Mouse (Mus musculus) forebrain, embryonic 14.5 days (tissue): ENCODE results near the gene Gabrb3. TPM values are rescaled to one million over a fixed set of nuclear protein-coding genes. Genes with fewer than 3 reads are reported as not detected.
A peak's percentile ranks its signal among the peaks of the same experiment; 100 is the strongest.

ENCODE experiments used
- ATAC-seq: fragments of 200-750 bp; cut with Nextera tagmentation; 2 replicates; pipeline ENCODE4 v1.8.0; 2017; ENCODE audit warnings: mild to moderate bottlenecking, moderate library complexity
- DNase-seq: peaks from one replicate; pipeline ENCODE4 v3.0.0-alpha.2; 2015; ENCODE audit warnings: low spot score
- H3K27ac ChIP-seq: fragments of 300-500 bp; sonication (generic); 2 replicates; pipeline ENCODE4 v1.5.1; 2014; ENCODE audit warnings: low read depth, mild to moderate bottlenecking, control low read depth, low read length, moderate library complexity
- H3K27me3 ChIP-seq: fragments of 300-500 bp; sonication (generic); replicated peaks from 2 replicates; pipeline ENCODE4 v1.6.1; 2014; ENCODE audit warnings: low read length, control low read depth, mixed read lengths; ENCODE audit not compliant: control insufficient read depth, insufficient read depth
- H3K36me3 ChIP-seq: fragments of 300-500 bp; sonication (generic); 2 replicates; pipeline ENCODE4 v1.6.1; 2014; ENCODE audit warnings: low read length, control low read depth; ENCODE audit not compliant: control insufficient read depth, insufficient read depth
- H3K4me1 ChIP-seq: fragments of 300-500 bp; sonication (generic); 2 replicates; pipeline ENCODE4 v1.6.1; 2014; ENCODE audit warnings: antibody characterized with exemption, low read length, control low read depth; ENCODE audit not compliant: control insufficient read depth, insufficient read depth
- H3K4me2 ChIP-seq: fragments of 300-500 bp; sonication (generic); 2 replicates; pipeline ENCODE4 v1.6.1; 2014; ENCODE audit warnings: mild to moderate bottlenecking, control low read depth, low read length
- H3K4me3 ChIP-seq: fragments of 300-500 bp; sonication (generic); 2 replicates; pipeline ENCODE4 v1.5.1; 2014; ENCODE audit warnings: low read depth, low read length, control low read depth
- H3K9ac ChIP-seq: fragments of 300-500 bp; sonication (generic); 2 replicates; pipeline ENCODE4 v1.6.1; 2014; ENCODE audit warnings: mild to moderate bottlenecking, low read length, control low read depth, moderate library complexity
- H3K9me3 ChIP-seq: fragments of 300-500 bp; sonication (generic); replicated peaks from 2 replicates; pipeline ENCODE4 v1.6.1; 2016; ENCODE audit warnings: low read length, control low read depth, mixed read lengths; ENCODE audit not compliant: control insufficient read depth
- WGBS: fragments of 180-500 bp; shearing (Covaris S2); extraction: QIAGEN DNeasy Blood & Tissue Kit; methylation state at CpG from one replicate; pipeline ENCODE4 v1.1.7; 2014; 5-methylcytosine and 5-hydroxymethylcytosine counted together
- microRNA-seq: library from miRNA; unstranded; fragments of <30 nt; microRNA quantifications from one replicate; pipeline ENCODE4, GENCODE M21; 2016
- polyA plus RNA-seq: library from polyadenylated mRNA; unstranded; fragments of >200 nt; fragmentation: Nextera tagmentation; extraction: Ambion mirVana; gene quantifications from 2 replicates; pipeline ENCODE4 v1.2.1, GENCODE M21; 2014

Gabrb3 gene
- polyA plus RNA-seq, 1 experiment from 2014 or later: 32.7 TPM

- no peak overlapping the region for H3K27ac ChIP-seq
- 28% methylated on average over 1 of the region's 1 CpGs for WGBS
- H3K4me1 ChIP-seq: no peaks in the 10 kb centered on the region
- ATAC-seq (peak; percentile 62), DNase-seq (peak; percentile 23)
- no peak overlapping the region for H3K9ac ChIP-seq
- no peak overlapping the region for H3K4me2 ChIP-seq
- H3K9me3 ChIP-seq: no peaks in the 10 kb centered on the region
- H3K36me3 ChIP-seq: no peaks in the 10 kb centered on the region
- H3K4me3 ChIP-seq: no peak overlapping the region
- no peaks in the 10 kb centered on the region for H3K27me3 ChIP-seq
These were observed 422.9 kb downstream of the Gabrb3 start for GRCm38 (mm10) chr7:57842383-57842896.

DNA sequence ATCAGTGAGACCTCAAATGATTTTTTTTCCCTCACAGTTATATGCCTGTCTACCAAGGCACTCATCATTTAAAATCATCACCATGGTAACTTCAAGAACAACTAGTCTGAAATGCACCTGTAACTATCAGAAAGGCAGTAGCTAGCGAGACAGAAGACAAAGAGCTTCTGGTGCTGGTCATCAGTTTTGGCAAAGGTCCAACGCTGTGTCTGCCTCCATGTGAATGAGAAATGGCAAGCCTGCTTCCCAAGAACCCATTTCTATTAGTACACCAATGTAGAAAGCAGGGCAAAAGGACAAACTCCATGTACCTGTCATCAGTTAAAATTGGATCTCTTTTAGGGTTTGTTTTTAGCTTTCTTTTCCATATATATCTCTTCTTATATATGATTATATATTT is 448.5 kb downstream of the Gabrb3 start:
- DNase-seq (peak; percentile 43), ATAC-seq (no peak)
- 43% methylated on average over 2 of the region's 2 CpGs for WGBS
- Histone ChIP-seq H3K27ac (no peak overlapping the region), H3K9me3 (no peaks in the 10 kb centered on the region), H3K4me1 (no peaks in the 10 kb centered on the region), H3K27me3 (no peaks in the 10 kb centered on the region), H3K4me3 (no peak overlapping the region), H3K4me2 (no peak overlapping the region), H3K36me3 (no peaks in the 10 kb centered on the region), H3K9ac (no peak overlapping the region)

Small RNA genes within 50 kb of the gene (microRNA-seq; reads per million reads assigned to microRNA genes)
- not detected for gene Mir6389

Other genes starting within 250 kb of the Gabrb3 start
- gene Gabrg3, start 32.5 kb upstream of the Gabrb3 start, polyA plus RNA-seq: 2.2 and 3.1 TPM in 2 replicates
- gene Gabra5, start 90.4 kb downstream of the Gabrb3 start, polyA plus RNA-seq: 24.1 and 29.6 TPM in 2 replicates